ENCODE assay signal across 8 mouse cellular contexts in the genomic region with DNA sequence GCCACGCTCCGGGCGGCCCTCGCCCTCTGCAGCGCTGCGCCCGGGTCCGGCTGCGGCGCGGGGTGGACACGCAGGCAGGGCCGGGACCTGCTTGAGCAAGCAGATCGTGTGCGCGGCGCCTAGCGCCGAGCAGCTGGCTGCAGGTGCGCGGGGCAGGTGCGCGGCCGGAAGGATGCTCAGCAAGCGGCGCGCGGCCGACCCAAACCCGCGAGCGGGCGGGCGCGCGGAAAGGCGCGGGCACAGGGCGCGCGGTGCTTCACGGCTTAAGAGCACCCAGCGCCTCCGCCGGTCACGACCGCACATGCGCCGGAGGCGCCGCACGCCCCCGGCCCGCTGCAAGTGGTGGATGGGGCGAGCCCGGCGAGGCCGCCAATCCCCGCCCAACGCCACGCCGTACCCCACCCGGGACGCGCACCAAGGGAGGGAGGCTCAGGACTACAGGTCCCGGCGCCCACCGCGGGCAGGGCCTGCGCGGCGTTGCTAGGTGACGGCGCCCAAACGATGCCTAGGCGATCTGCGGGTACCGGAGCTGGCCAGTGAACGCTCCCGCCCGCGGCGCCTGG. TPM values are rescaled to one million over a fixed set of nuclear protein-coding genes. Genes with fewer than 3 reads are reported as not detected.
DNase-seq lines count a peak whose midpoint lies in the region; ATAC-seq lines count a peak whose summit lies in the region.

A gene (minus strand): TSS at position 296 of the 563 bp plus-strand sequence.
A gene (plus strand): TSS at position 447 of the 563 bp plus-strand sequence.

- H3K4me2 ChIP-seq in forebrain, embryonic 12.5 days: peak within 1 kb of the TSS; percentile 97
- H3K4me2 ChIP-seq in liver, embryonic 15.5 days: peak within 1 kb of the TSS; percentile 67
- H3K4me2 ChIP-seq in neural tube, embryonic 14.5 days (ENCODE audit: low read depth, low read length): peak within 1 kb of the TSS; percentile 90

- peaks cover 23% of the 10 kb centered on the region for H3K4me1 ChIP-seq in forebrain, embryonic 12.5 days
- H3K4me1 ChIP-seq in liver, embryonic 15.5 days (replicated peaks): peaks cover 18% of the 10 kb centered on the region
- peaks cover 10% of the 10 kb centered on the region; the same call in 1 of the 2 replicates for H3K4me1 ChIP-seq in neural tube, embryonic 14.5 days (ENCODE audit: control insufficient read depth, insufficient read depth, low read length)

- peak; percentile 36 to 43 for DNase-seq in B cell, adult 2 months
- peak; percentile 91 for DNase-seq in brain, embryonic 18.5 days (ENCODE audit: low read depth, low spot score)
- peak; percentile 79 to 83 for DNase-seq in heart, postnatal 10 days
- peak; percentile 78 to 81 for DNase-seq in kidney, postnatal 4 days
- DNase-seq in thymus, adult 18-20 months: peak; percentile 36 to 57

- H3K4me3 ChIP-seq in forebrain, embryonic 12.5 days (replicated peaks): peak within 1 kb of the TSS; percentile 75
- H3K4me3 ChIP-seq in liver, embryonic 15.5 days (replicated peaks): peak within 1 kb of the TSS; percentile 48
- H3K4me3 ChIP-seq in neural tube, embryonic 14.5 days (ENCODE audit: low read depth, low read length): peak within 1 kb of the TSS; percentile 69

- H3K27ac ChIP-seq in forebrain, embryonic 12.5 days: no peak within 1 kb of the TSS
- H3K27ac ChIP-seq in liver, embryonic 15.5 days (replicated peaks): no peak within 1 kb of the TSS
- no peak within 1 kb of the TSS for H3K27ac ChIP-seq in neural tube, embryonic 14.5 days (ENCODE audit: low read depth, low read length)

- peak within 1 kb of the TSS; percentile 71 for H3K9ac ChIP-seq in forebrain, embryonic 12.5 days
- H3K9ac ChIP-seq in liver, embryonic 15.5 days: no peak within 1 kb of the TSS
- H3K9ac ChIP-seq in neural tube, embryonic 14.5 days (replicated peaks; ENCODE audit: low read depth, low read length): peak within 1 kb of the TSS; percentile 59

- H3K27me3 ChIP-seq in forebrain, embryonic 12.5 days: peaks cover 72% of the 10 kb centered on the region
- H3K27me3 ChIP-seq in liver, embryonic 15.5 days: peaks cover 84% of the 10 kb centered on the region
- H3K27me3 ChIP-seq in neural tube, embryonic 14.5 days (ENCODE audit: control insufficient read depth, insufficient read depth, low read length): peaks cover 9% of the 10 kb centered on the region; the same call in 1 of the 2 replicates

- WGBS in forebrain, embryonic 12.5 days: under 1% methylated on average over 77 of the region's 83 CpGs
- under 1% methylated on average over 81 of the region's 83 CpGs for WGBS in liver, embryonic 15.5 days (ENCODE audit: insufficient replicate concordance)
- under 1% methylated on average over 50 of the region's 83 CpGs for WGBS in neural tube, embryonic 14.5 days

- ATAC-seq in forebrain, embryonic 12.5 days (ENCODE audit: low FRiP score): peak; percentile 99
- no peak for ATAC-seq in liver, embryonic 15.5 days (ENCODE audit: insufficient read depth)
- ATAC-seq in neural tube, embryonic 14.5 days (ENCODE audit: low read depth): peak; percentile 98

- H3K36me3 ChIP-seq in forebrain, embryonic 12.5 days (replicated peaks): no peaks in the 10 kb centered on the region
- no peaks in the 10 kb centered on the region for H3K36me3 ChIP-seq in liver, embryonic 15.5 days (replicated peaks)
- H3K36me3 ChIP-seq in neural tube, embryonic 14.5 days (ENCODE audit: control insufficient read depth, insufficient read depth, low read length): no peaks in the 10 kb centered on the region

- H3K9me3 ChIP-seq in forebrain, embryonic 12.5 days: no peaks in the 10 kb centered on the region
- no peaks in the 10 kb centered on the region for H3K9me3 ChIP-seq in liver, embryonic 15.5 days (replicated peaks)
- H3K9me3 ChIP-seq in neural tube, embryonic 14.5 days (ENCODE audit: control insufficient read depth, low read length): no peaks in the 10 kb centered on the region

- intact Hi-C loops in heart, postnatal 10 days (cut with DNase I): no loop called here

RNA-seq across cellular contexts. Expression of the first gene that starts in this region (rescaled TPM):
- 2.1 and 2.6 TPM in 2 replicates for polyA plus RNA-seq in forebrain, embryonic 12.5 days (2016; fragmentation: Nextera tagmentation; extraction: Ambion mirVana)
- total RNA-seq in heart, postnatal 10 days (2021): 1 to 10 TPM; 1.3 to 1.4 TPM
- polyA plus RNA-seq in liver, embryonic 15.5 days (2015; fragmentation: Nextera tagmentation; extraction: Ambion mirVana): 0.07 TPM in 1 of 2 replicates, not detected in the other
- 4.5 and 5.9 TPM in 2 replicates for polyA plus RNA-seq in neural tube, embryonic 14.5 days (2014; fragmentation: Nextera tagmentation; extraction: Ambion mirVana)

RNA-seq across cellular contexts. Expression of the second gene that starts in this region (rescaled TPM):
- polyA plus RNA-seq in forebrain, embryonic 12.5 days (2016; fragmentation: Nextera tagmentation; extraction: Ambion mirVana): not detected in 2 replicates
- total RNA-seq in heart, postnatal 10 days (2021): not detected
- not detected in 2 replicates for polyA plus RNA-seq in liver, embryonic 15.5 days (2015; fragmentation: Nextera tagmentation; extraction: Ambion mirVana)
- polyA plus RNA-seq in neural tube, embryonic 14.5 days (2014; fragmentation: Nextera tagmentation; extraction: Ambion mirVana): 0.09 and 0.12 TPM in 2 replicates

Comparison
In these comparisons a context has a peak if more than half of its experiments do, and no peak if none do; other contexts are left out.
1. DNase-seq: peak in every context shown above with its lines; median percentile 91 in brain, embryonic 18.5 days; 81 in heart, postnatal 10 days; 80 in kidney, postnatal 4 days; 46 in thymus, adult 18-20 months; 40 in B cell, adult 2 months.